Mouse (Mus musculus) ovary, postnatal 36 days (tissue): Measurements from ENCODE around the gene Chrm4.

Experiments
- DNase-seq: peaks from one replicate; pipeline ENCODE4 v3.0.0; 2022; ENCODE audit warnings: low spot score, mixed read lengths

Chrm4 gene

GRCm38 (mm10) chr2:91944170-91944950, 17.3 kb downstream of the Chrm4 start:
- DNase-seq: peak; percentile 76

GRCm38 (mm10) chr2:91945483-91945882, 18.4 kb downstream of the Chrm4 start, which contains the start of gene Gm9821:
Gm9821 (plus strand) TSS chr2:91945703.
- DNase-seq: no peak

- no peak for DNase-seq
Observed at GRCm38 (mm10) chr2:91946836-91947235, 19.8 kb downstream of the Chrm4 start.

GRCm38 (mm10) chr2:91947397-91948150, 20.5 kb downstream of the Chrm4 start:
- DNase-seq: no peak

- no peak for DNase-seq
Observed at GRCm38 (mm10) chr2:91948151-91948509, 21.1 kb downstream of the Chrm4 start.

GRCm38 (mm10) chr2:91948792-91949241, 21.8 kb downstream of the Chrm4 start:
- DNase-seq: no peak

GRCm38 (mm10) chr2:91949411-91950274, 22.6 kb downstream of the Chrm4 start:
- DNase-seq: peak; percentile 46

GRCm38 (mm10) chr2:91950275-91951085, 23.4 kb downstream of the Chrm4 start:
- peak; percentile 33 for DNase-seq

- peak; percentile 36 for DNase-seq
Observed at GRCm38 (mm10) chr2:91953825-91954224, 26.8 kb downstream of the Chrm4 start.

- no peak for DNase-seq
Observed at GRCm38 (mm10) chr2:91955121-91955591, 28.1 kb downstream of the Chrm4 start.

- DNase-seq: no peak
Observed at GRCm38 (mm10) chr2:91955875-91956274, 28.8 kb downstream of the Chrm4 start.

- no peak for DNase-seq
Observed at GRCm38 (mm10) chr2:91957096-91957495, 30.0 kb downstream of the Chrm4 start.

- DNase-seq: no peak
Observed at GRCm38 (mm10) chr2:91958049-91958448, 31.0 kb downstream of the Chrm4 start.

GRCm38 (mm10) chr2:91958701-91959457, 31.8 kb downstream of the Chrm4 start:
- DNase-seq: peak; percentile 65

- DNase-seq: no peak
Observed at GRCm38 (mm10) chr2:91959544-91960410, 32.7 kb downstream of the Chrm4 start.

GRCm38 (mm10) chr2:91960459-91960858, 33.4 kb downstream of the Chrm4 start:
- no peak for DNase-seq

GRCm38 (mm10) chr2:91961901-91962761, 35.1 kb downstream of the Chrm4 start:
- no peak for DNase-seq

GRCm38 (mm10) chr2:91962864-91963401, 35.9 kb downstream of the Chrm4 start:
- no peak for DNase-seq
